Mouse (Mus musculus) cerebellum, postnatal 4 days (tissue): ENCODE measurements around the gene Adamts17.

Source experiments
- DNase-seq, 2 experiments: peaks; one replicate each; pipeline ENCODE4 v3.0.0; 2022; ENCODE audit warnings: low spot score in 2 of 2, mixed read lengths in 1 of 2

Adamts17 gene

GRCm38 (mm10) chr7:66839463-66840007 lies at the start of gene Adamts17:
TSS of gene Adamts17 (plus strand) at chr7:66839735.
- DNase-seq = peak; percentile 89 to 95

- no peak for DNase-seq
These were observed 49.4 kb upstream of the Adamts17 start for GRCm38 (mm10) chr7:66789860-66790748.

- no peak for DNase-seq
These were observed 48.5 kb upstream of the Adamts17 start for GRCm38 (mm10) chr7:66791022-66791421.

- DNase-seq = no peak
These were observed 42.6 kb upstream of the Adamts17 start for GRCm38 (mm10) chr7:66796909-66797308.

- no peak for DNase-seq
These were observed 42.2 kb upstream of the Adamts17 start for GRCm38 (mm10) chr7:66797345-66797744.

- DNase-seq = no peak
These were observed 40.7 kb upstream of the Adamts17 start for GRCm38 (mm10) chr7:66798826-66799225.

GRCm38 (mm10) chr7:66800784-66801183 lies 38.8 kb upstream of the Adamts17 start:
- no peak for DNase-seq

GRCm38 (mm10) chr7:66801785-66802184 lies 37.8 kb upstream of the Adamts17 start:
- no peak for DNase-seq

GRCm38 (mm10) chr7:66803798-66804197 lies 35.7 kb upstream of the Adamts17 start:
- no peak for DNase-seq

- DNase-seq = no peak
These were observed 32.7 kb upstream of the Adamts17 start for GRCm38 (mm10) chr7:66806801-66807200.

GRCm38 (mm10) chr7:66810436-66810835 lies 29.1 kb upstream of the Adamts17 start:
- no peak for DNase-seq

GRCm38 (mm10) chr7:66811294-66811693 lies 28.2 kb upstream of the Adamts17 start:
- no peak for DNase-seq

- DNase-seq = no peak
These were observed 27.2 kb upstream of the Adamts17 start for GRCm38 (mm10) chr7:66812289-66812688.

- no peak for DNase-seq
These were observed 26.8 kb upstream of the Adamts17 start for GRCm38 (mm10) chr7:66812737-66813136.

GRCm38 (mm10) chr7:66813172-66813571 lies 26.4 kb upstream of the Adamts17 start:
- no peak for DNase-seq

- no peak for DNase-seq
These were observed 24.0 kb upstream of the Adamts17 start for GRCm38 (mm10) chr7:66815526-66815925.

GRCm38 (mm10) chr7:66820034-66820433 lies 19.5 kb upstream of the Adamts17 start:
- peak in 1 of 2 experiments; percentile 52 for DNase-seq

GRCm38 (mm10) chr7:66830803-66831202 lies 8.7 kb upstream of the Adamts17 start:
- DNase-seq = no peak

- DNase-seq = no peak
These were observed 8.2 kb upstream of the Adamts17 start for GRCm38 (mm10) chr7:66831295-66831694.

GRCm38 (mm10) chr7:66840008-66840719 lies 629 bp downstream of the Adamts17 start:
- peak; percentile 29 to 45 for DNase-seq

GRCm38 (mm10) chr7:66841165-66841564 lies 1.6 kb downstream of the Adamts17 start:
- DNase-seq = peak in 1 of 2 experiments; percentile 26

- peak; percentile 84 to 85 for DNase-seq
These were observed 2.5 kb downstream of the Adamts17 start for GRCm38 (mm10) chr7:66842021-66842420.
